Mouse (Mus musculus): ENCODE data around the gene Foxd1.

Gene Foxd1

DNA sequence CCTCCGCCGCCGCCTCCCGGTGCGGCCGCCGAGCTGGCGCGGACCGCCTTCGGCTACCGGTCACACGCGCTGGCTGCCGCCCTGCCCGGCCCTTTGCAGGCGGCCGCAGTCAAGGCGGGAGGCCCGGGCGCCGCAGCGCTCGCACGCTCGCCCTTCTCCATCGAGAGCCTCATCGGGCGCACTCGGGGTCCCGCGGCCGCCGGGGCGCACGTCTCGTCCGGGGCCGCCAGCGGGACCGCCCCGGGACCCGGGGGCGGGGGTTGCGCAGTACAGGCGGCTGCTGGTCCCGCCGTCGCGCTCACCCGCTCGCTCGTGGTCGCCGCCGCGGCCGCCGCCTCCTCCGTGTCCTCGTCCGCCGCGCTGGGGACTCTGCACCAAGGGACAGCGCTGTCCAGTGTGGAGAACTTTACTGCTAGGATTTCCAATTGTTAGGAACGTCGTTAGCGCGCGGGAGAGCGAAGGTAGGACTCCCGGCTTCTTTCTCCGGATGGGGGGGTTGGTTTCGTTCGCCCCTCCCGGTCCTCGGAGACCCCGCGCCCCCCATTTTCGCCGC, 1.6 kb downstream of the Foxd1 start:
- no peak for DNase-seq (ENCODE audit: low spot score in 2 of 2)

GRCm38 (mm10) chr13:98356176-98356972, 2.3 kb downstream of the Foxd1 start:
- no peak for DNase-seq (ENCODE audit: low spot score in 2 of 2)

- DNase-seq (ENCODE audit: low spot score in 2 of 2) = no peak
Measured at GRCm38 (mm10) chr13:98356973-98357425, 3.0 kb downstream of the Foxd1 start.

- DNase-seq (ENCODE audit: low spot score in 2 of 2) = no peak
Measured at GRCm38 (mm10) chr13:98357433-98358423, 3.7 kb downstream of the Foxd1 start.

- no peak for DNase-seq (ENCODE audit: low spot score in 2 of 2)
Measured at GRCm38 (mm10) chr13:98358424-98359181, 4.6 kb downstream of the Foxd1 start.

- no peak for DNase-seq (ENCODE audit: low spot score in 2 of 2)
Measured at GRCm38 (mm10) chr13:98359337-98359736, 5.3 kb downstream of the Foxd1 start.

- DNase-seq (ENCODE audit: low spot score in 2 of 2) = no peak
Measured at GRCm38 (mm10) chr13:98360391-98360790, 6.3 kb downstream of the Foxd1 start.

- DNase-seq (ENCODE audit: low spot score in 2 of 2) = no peak
Measured at GRCm38 (mm10) chr13:98361161-98361560, 7.1 kb downstream of the Foxd1 start.

DNA sequence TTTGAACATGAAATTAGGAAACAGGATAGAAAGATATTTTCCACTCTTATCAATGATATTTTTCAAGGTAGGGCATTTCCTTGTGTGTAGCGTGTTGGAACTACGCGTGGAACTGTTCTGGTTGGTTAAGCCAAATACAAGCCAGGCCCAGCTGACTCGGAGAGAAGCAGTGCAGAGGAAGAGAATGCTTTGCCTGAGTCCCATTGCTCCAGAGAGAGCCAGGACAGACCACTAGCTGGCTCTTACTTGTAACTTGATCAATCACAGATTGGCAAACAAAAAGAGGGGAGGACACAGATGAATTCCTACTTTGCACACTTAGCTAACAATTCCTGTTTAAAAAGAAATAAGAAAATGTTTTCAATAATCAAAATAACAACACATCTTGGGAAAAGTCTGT, 9.0 kb downstream of the Foxd1 start:
- DNase-seq (ENCODE audit: low spot score in 2 of 2) = no peak

DNA sequence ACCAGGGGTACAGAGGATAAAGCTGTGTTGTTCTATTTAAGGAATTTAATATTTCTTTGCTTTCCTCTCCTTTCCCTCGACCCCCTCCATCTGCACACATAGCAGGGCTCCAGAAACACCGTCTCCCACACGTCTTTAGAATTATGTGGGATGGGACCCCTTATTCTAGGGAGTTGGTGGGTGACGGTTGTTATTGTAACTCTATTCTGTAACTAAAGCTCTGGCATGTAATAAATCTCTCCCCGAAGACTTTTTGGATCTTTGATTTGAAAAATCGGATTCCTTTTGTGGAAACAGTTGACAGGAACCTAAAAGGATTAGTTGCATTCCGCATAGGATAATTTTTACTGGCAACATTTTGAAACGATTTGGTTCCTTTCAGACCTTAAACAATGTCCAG, 11.0 kb downstream of the Foxd1 start:
- DNase-seq (ENCODE audit: low spot score in 2 of 2) = no peak

- DNase-seq (ENCODE audit: low spot score in 2 of 2) = no peak
Measured at GRCm38 (mm10) chr13:98365766-98366421, 11.9 kb downstream of the Foxd1 start.

DNA sequence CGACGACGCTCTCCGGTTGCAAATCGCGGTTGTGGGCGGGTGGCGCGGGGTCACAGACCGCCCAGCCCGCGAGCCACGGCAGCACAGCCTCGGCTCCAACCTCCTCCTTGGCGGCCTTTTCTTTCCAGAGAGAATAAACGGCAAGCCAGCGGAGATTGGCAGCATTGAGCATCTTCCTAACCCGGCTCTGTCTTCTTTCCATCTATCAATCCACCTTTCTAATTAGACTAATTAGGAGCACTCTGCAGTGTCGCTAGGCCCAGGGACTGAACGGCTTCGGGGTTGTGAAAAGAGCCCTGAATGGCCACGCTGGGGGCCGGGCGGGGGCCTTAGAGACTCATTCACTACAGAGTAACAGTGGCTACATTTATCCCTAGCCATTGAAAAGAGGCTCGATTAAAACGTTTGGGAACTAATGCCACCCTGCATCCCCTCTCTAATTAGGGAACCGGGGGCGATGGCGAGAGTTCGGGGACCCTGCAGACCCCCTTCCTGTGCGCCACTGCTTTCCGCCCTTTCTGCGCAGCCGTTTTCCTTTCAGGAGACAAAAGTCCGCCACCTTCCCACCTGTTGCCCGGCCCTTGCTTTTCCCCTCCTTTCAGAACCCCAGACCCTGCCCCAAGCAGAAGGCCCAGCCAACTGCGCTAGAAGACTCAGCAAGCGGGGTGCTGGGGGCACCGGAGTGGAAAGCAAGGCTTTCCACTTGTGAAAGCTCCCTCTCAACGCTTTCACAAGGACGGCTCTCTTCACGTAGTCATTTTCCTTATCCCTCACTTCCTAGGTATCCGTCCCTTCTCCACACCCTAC, 12.6 kb downstream of the Foxd1 start:
- DNase-seq (ENCODE audit: low spot score in 2 of 2) = no peak

- DNase-seq (ENCODE audit: low spot score in 2 of 2) = no peak
Measured at GRCm38 (mm10) chr13:98367601-98368000, 13.6 kb downstream of the Foxd1 start.

GRCm38 (mm10) chr13:98369046-98369445, 15.0 kb downstream of the Foxd1 start:
- DNase-seq (ENCODE audit: low spot score in 2 of 2) = no peak

GRCm38 (mm10) chr13:98374560-98374959, 20.5 kb downstream of the Foxd1 start:
- DNase-seq (ENCODE audit: low spot score in 2 of 2) = no peak

DNA sequence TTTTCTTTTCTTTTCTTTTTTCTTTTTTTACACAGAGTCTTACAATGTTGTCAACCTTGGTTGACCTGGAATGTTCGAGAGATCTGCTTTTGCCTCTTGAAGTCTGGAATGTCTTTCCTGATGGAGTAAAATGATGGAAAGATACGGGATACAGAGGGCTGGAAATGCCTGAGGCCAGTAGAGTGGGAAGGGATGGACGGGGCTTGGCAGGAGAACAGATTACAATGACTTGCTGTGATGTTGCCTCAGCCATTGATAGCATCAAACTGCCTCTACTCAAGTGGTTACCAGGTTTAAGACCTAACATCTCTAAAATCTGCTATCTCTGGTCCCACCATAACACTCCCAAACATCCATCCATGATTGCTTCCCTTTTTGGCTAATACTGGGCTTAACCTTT, 20.9 kb downstream of the Foxd1 start:
- DNase-seq (ENCODE audit: low spot score in 2 of 2) = no peak

GRCm38 (mm10) chr13:98377746-98378145, 23.7 kb downstream of the Foxd1 start:
- DNase-seq (ENCODE audit: low spot score in 2 of 2) = no peak

DNA sequence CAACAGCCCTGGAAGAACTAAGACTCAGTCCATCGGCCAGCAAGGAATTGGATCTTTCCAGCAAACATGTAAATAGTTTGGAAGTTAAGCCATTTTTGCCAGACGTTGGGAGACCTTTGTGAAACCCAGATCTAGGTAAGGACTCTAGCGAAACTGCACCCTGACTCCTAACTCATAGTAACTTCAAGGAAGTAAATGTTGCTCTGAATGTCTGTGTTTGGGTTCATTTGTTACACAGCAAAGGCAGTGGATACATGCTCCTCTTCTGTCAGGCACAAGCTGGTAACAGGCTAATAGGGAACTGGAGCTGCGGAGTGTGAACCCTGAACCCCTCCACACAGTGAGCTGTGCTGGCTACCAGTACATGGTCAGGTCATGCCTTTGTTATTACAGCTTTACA, 28.7 kb downstream of the Foxd1 start:
- no peak for DNase-seq (ENCODE audit: low spot score in 2 of 2)

DNA sequence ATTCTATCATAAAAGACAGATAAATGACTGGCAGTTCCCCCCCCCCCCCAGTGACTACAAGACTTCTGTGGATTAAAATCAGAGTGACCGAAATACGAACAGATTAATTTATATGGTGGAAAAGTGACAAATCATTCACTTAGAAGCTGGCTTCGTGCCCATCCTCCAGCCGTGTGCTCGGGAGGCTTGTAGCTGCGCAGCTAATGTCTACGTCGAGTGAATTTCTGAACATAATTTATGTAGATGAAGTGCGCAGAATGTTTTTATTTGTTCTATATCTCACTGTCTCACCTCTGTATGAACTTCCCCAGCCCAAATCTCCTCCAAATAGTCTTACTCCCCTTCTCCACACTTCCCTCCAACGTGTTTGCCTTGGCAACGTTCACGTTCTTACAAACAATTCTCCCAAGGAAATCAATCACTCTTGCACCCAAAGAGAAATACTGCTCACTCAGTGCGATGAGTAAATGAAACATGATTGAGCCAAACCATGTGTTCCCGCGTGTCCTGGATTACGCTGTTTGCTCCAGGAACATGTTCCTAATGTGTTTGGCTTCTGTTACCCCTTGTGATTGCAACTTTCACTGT, 30.0 kb downstream of the Foxd1 start:
- no peak for DNase-seq (ENCODE audit: low spot score in 2 of 2)

DNA sequence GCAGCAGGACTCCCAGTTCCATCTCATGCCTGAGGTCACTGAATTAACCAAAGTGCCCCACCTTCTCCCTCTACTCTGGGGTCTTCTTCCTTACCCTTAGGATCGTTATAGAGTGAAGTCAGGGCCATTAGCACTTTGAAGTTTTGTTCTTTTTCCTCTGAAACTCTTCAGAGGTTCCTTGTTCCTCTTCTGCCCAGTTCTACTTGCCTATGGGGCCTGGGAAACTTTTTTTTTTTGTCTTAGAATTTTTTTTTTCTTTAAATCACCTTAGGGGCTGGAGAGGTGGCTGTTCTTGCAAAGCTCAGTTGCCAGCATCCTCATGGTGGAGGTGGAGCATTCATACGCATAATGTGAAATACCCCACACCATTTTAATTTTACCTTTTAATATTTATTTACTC, 31.8 kb downstream of the Foxd1 start:
- DNase-seq (ENCODE audit: low spot score in 2 of 2) = no peak
